Mouse (Mus musculus): ENCODE measurements around the gene Gm28036. TPM values are rescaled to one million over a fixed set of nuclear protein-coding genes. Genes with fewer than 3 reads are reported as not detected.

Gene Gm28036
- 27.3 TPM for polyA plus RNA-seq (2014; fragmentation: Illumina TruSeq; extraction: RNeasy Lipid Tissue Mini Kit (QIAGEN cat#74804))

GRCm38 (mm10) chr2:156126992-156127391 is at the start of gene Gm28036:
Gene Gm28036 (minus strand): TSS chr2:156127092.

GRCm38 (mm10) chr2:156143953-156144724 is 17.2 kb upstream of the Gm28036 start, which contains the start of the genes Romo1 and Nfs1:
Gene Romo1 (plus strand): TSS chr2:156144039.
Gene Nfs1 (minus strand): TSS chr2:156144186.

DNA sequence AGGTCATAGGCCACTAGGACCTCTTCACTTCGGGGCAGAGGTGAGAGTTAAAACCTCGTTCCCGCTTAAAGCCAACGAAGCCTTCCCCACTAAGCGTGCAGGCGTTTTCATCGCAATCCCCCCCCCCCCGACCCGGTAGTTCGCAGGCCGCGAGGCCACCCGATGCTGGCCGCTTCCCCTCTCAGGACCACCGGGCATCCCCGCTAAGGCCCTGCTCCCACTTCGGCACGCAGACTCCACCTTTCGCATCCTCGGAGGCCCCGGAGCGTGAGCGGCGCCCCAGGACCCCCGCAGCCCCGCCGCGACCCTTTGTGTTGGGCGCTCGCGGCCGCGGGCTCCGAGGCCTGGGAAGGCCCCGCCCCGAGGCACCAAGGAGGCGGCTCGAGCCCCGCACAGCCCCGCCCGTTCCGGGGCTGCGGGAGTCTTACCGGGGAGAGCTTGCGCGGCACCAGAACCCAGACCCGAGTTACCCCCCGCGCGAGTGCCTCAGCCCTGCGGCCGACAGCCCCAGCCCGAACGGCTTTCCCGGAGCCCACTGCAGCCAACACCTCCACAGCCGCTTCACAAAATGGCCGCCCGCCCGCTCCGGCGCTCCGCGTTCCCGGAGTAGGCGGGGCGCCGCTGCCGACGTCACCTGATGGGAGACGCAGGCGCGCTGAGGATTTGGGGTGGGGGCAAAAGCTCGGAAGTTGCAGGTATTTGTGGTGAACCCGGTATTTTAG is 15.4 kb downstream of the Gm28036 start, which contains the start of the genes Cpne1 and Rbm12:
Gene Cpne1, minus strand, starts transcription at position 608 of the 722 bp plus-strand sequence.
Gene Rbm12, minus strand, starts transcription at position 621 of the 722 bp plus-strand sequence.

GRCm38 (mm10) chr2:156065099-156066041 is 61.5 kb downstream of the Gm28036 start, which contains the start of gene Spag4:
Gene Spag4 (plus strand): TSS chr2:156065175.

GRCm38 (mm10) chr2:156052816-156053215 is 74.1 kb downstream of the Gm28036 start, which contains the start of gene Fer1l4:
Gene Fer1l4 (minus strand): TSS chr2:156052947.

Other genes with a start within 250 kb of the Gm28036 start
- gene Uqcc1, start 196.8 kb downstream of the Gm28036 start, polyA plus RNA-seq (2014; fragmentation: Illumina TruSeq; extraction: RNeasy Lipid Tissue Mini Kit (QIAGEN cat#74804)): 36.9 TPM
- not detected for gene Gm15557, start 186.4 kb downstream of the Gm28036 start, polyA plus RNA-seq (2014; fragmentation: Illumina TruSeq; extraction: RNeasy Lipid Tissue Mini Kit (QIAGEN cat#74804))
- not detected for gene Gdf5, start 181.7 kb downstream of the Gm28036 start, polyA plus RNA-seq (2014; fragmentation: Illumina TruSeq; extraction: RNeasy Lipid Tissue Mini Kit (QIAGEN cat#74804))
- gene Cep250, start 170.6 kb downstream of the Gm28036 start, polyA plus RNA-seq (2014; fragmentation: Illumina TruSeq; extraction: RNeasy Lipid Tissue Mini Kit (QIAGEN cat#74804)): 2.1 TPM
- gene 6430550D23Rik, start 119.1 kb downstream of the Gm28036 start, polyA plus RNA-seq (2014; fragmentation: Illumina TruSeq; extraction: RNeasy Lipid Tissue Mini Kit (QIAGEN cat#74804)): 0.48 TPM
- gene Ergic3, start 119.0 kb downstream of the Gm28036 start, polyA plus RNA-seq (2014; fragmentation: Illumina TruSeq; extraction: RNeasy Lipid Tissue Mini Kit (QIAGEN cat#74804)): 18.9 TPM
- not detected for gene Fer1l4, start 74.1 kb downstream of the Gm28036 start, polyA plus RNA-seq (2014; fragmentation: Illumina TruSeq; extraction: RNeasy Lipid Tissue Mini Kit (QIAGEN cat#74804))
- gene Spag4, start 61.9 kb downstream of the Gm28036 start, polyA plus RNA-seq (2014; fragmentation: Illumina TruSeq; extraction: RNeasy Lipid Tissue Mini Kit (QIAGEN cat#74804)): 0.14 TPM
- gene Cpne1, start 15.1 kb downstream of the Gm28036 start, polyA plus RNA-seq (2014; fragmentation: Illumina TruSeq; extraction: RNeasy Lipid Tissue Mini Kit (QIAGEN cat#74804)): 40.4 TPM
- gene Rbm12, start 15.1 kb downstream of the Gm28036 start, polyA plus RNA-seq (2014; fragmentation: Illumina TruSeq; extraction: RNeasy Lipid Tissue Mini Kit (QIAGEN cat#74804)): 40.5 TPM
- 2.8 TPM for gene Romo1, start 16.9 kb upstream of the Gm28036 start, polyA plus RNA-seq (2014; fragmentation: Illumina TruSeq; extraction: RNeasy Lipid Tissue Mini Kit (QIAGEN cat#74804))
- 56.0 TPM for gene Nfs1, start 17.1 kb upstream of the Gm28036 start, polyA plus RNA-seq (2014; fragmentation: Illumina TruSeq; extraction: RNeasy Lipid Tissue Mini Kit (QIAGEN cat#74804))
- 664 TPM for gene Rbm39, start 53.1 kb upstream of the Gm28036 start, polyA plus RNA-seq (2014; fragmentation: Illumina TruSeq; extraction: RNeasy Lipid Tissue Mini Kit (QIAGEN cat#74804))
- gene Phf20, start 69.4 kb upstream of the Gm28036 start, polyA plus RNA-seq (2014; fragmentation: Illumina TruSeq; extraction: RNeasy Lipid Tissue Mini Kit (QIAGEN cat#74804)): 65.0 TPM
- 0.48 TPM for gene Cnbd2, start 185.2 kb upstream of the Gm28036 start, polyA plus RNA-seq (2014; fragmentation: Illumina TruSeq; extraction: RNeasy Lipid Tissue Mini Kit (QIAGEN cat#74804))
- not detected for gene Scand1, start 185.6 kb upstream of the Gm28036 start, polyA plus RNA-seq (2014; fragmentation: Illumina TruSeq; extraction: RNeasy Lipid Tissue Mini Kit (QIAGEN cat#74804))

Measured in ovary, adult 10 weeks (tissue).